ENCODE assay signal across 18 mouse cellular contexts in the genomic region with DNA sequence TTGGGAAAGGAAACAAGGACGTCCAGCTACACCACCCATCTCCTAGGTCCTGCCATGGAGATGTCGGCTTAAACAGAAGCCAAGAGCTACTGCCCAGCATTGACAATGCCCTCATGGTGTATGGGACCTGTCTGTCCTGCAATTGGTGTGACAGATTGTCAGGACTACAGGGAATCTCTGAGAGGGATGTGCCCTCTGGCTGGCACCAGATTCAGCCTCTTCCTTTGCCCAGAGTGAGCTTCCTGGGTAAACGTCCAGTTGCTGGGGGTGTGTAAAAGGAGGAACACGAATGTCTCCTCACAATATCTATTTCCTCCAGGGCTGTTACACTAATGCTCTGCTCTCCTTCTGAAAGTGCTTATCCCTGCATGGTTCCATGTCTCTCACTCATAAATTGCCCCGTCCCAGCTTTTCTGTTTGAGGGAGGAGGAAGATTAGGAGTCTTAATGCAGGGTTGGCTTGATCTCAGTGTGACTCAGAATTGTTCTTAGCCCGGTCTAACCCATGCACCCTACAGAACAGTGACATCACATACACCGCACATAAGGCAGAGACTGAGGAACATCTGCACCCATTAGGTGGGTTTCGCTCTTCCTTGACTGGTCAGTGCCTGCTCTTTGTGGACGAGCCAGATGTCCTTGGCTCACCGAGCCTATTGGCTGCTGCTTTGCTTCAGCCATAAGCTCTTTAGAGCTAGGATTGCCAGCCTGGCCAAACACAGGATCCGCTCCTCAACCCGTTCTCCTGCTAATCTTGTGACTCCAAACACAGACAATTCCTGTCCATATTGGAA.
DNase-seq lines count a peak whose midpoint lies in the region; ATAC-seq and TF ChIP-seq lines count a peak whose summit lies in the region.
"Had no signal": no experiment of that assay in that cellular context is flagged by ENCODE, and none has a peak within 500 bp of the region (broad histone marks: within the 10 kb centered on the region; RNA-seq: fewer than 3 reads in every experiment).

No protein-coding gene starts in this region.

- no peak overlapping the region for H3K9ac ChIP-seq in forebrain, embryonic 13.5 days
- H3K9ac ChIP-seq in forebrain, embryonic 12.5 days = no peak overlapping the region
- H3K9ac ChIP-seq in intestine, embryonic 14.5 days (ENCODE audit: low read length) = no peak overlapping the region
- H3K9ac ChIP-seq in intestine, embryonic 15.5 days = no peak overlapping the region
- no peak overlapping the region for H3K9ac ChIP-seq in stomach, postnatal 0 days (ENCODE audit: low read length)
- H3K9ac ChIP-seq: embryonic facial prominence, embryonic 12.5 days; hindbrain, embryonic 14.5 days; midbrain, embryonic 15.5 days had no signal

- H3K36me3 ChIP-seq in forebrain, embryonic 13.5 days (ENCODE audit: poor library complexity, severe bottlenecking) = no peaks in the 10 kb centered on the region
- no peaks in the 10 kb centered on the region for H3K36me3 ChIP-seq in forebrain, embryonic 12.5 days (replicated peaks)
- H3K36me3 ChIP-seq in intestine, embryonic 14.5 days (ENCODE audit: control insufficient read depth, insufficient read depth, low read length) = no peaks in the 10 kb centered on the region
- H3K36me3 ChIP-seq in intestine, embryonic 15.5 days = no peaks in the 10 kb centered on the region
- H3K36me3 ChIP-seq in stomach, postnatal 0 days (ENCODE audit: control insufficient read depth, insufficient read depth, low read length) = no peaks in the 10 kb centered on the region
- H3K36me3 ChIP-seq: embryonic facial prominence, embryonic 12.5 days; midbrain, embryonic 15.5 days had no signal

- H3K4me3 ChIP-seq in forebrain, embryonic 13.5 days = no peak overlapping the region
- no peak overlapping the region for H3K4me3 ChIP-seq in forebrain, embryonic 12.5 days (replicated peaks)
- H3K4me3 ChIP-seq in intestine, embryonic 14.5 days (ENCODE audit: low read depth, low read length) = no peak overlapping the region
- no peak overlapping the region for H3K4me3 ChIP-seq in intestine, embryonic 15.5 days (replicated peaks)
- H3K4me3 ChIP-seq in stomach, postnatal 0 days (ENCODE audit: low read depth, low read length) = no peak overlapping the region
- H3K4me3 ChIP-seq: embryonic facial prominence, embryonic 12.5 days; heart, adult 2 months; midbrain, embryonic 15.5 days had no signal

- H3K4me1 ChIP-seq in forebrain, embryonic 13.5 days = no peaks in the 10 kb centered on the region
- no peaks in the 10 kb centered on the region for H3K4me1 ChIP-seq in forebrain, embryonic 12.5 days
- H3K4me1 ChIP-seq in intestine, embryonic 14.5 days (replicated peaks; ENCODE audit: control insufficient read depth, insufficient read depth, low read length) = no peaks in the 10 kb centered on the region
- H3K4me1 ChIP-seq in intestine, embryonic 15.5 days (replicated peaks) = no peaks in the 10 kb centered on the region; the same call in 1 of the 2 replicates
- H3K4me1 ChIP-seq in stomach, postnatal 0 days (replicated peaks; ENCODE audit: control insufficient read depth, insufficient read depth) = 0 out of 2 replicates have a peak, but pooled peaks cover 2% of the 10 kb centered on the region
- H3K4me1 ChIP-seq: midbrain, embryonic 15.5 days had no signal

- TF ChIP-seq CTCF in stomach, postnatal 0 days (IDR thresholded peaks at IDR 0.05; ENCODE audit: low read depth) = no peak

- 85% methylated on average over 12 of the region's 12 CpGs for WGBS in forebrain, embryonic 13.5 days
- WGBS in forebrain, embryonic 12.5 days = 88% methylated on average over 12 of the region's 12 CpGs
- 75% methylated on average over 12 of the region's 12 CpGs for WGBS in intestine, embryonic 14.5 days
- WGBS in intestine, embryonic 15.5 days = 72% methylated on average over 12 of the region's 12 CpGs
- 74% methylated on average over 12 of the region's 12 CpGs for WGBS in stomach, postnatal 0 days

- H3K27ac ChIP-seq in forebrain, embryonic 13.5 days = no peak overlapping the region
- no peak overlapping the region for H3K27ac ChIP-seq in forebrain, embryonic 12.5 days
- H3K27ac ChIP-seq in intestine, embryonic 14.5 days (ENCODE audit: low read depth) = no peak overlapping the region
- H3K27ac ChIP-seq in intestine, embryonic 15.5 days = no peak overlapping the region
- H3K27ac ChIP-seq in stomach, postnatal 0 days (replicated peaks) = no peak overlapping the region
- H3K27ac ChIP-seq: embryonic facial prominence, embryonic 12.5 days; heart, adult 2 months; hindbrain, embryonic 14.5 days; macrophage; midbrain, embryonic 15.5 days had no signal

- peak; percentile 42 for DNase-seq in intestine, embryonic 14.5 days (ENCODE audit: low spot score)
- DNase-seq in testis, postnatal 10 days (ENCODE audit: low spot score) = peak; percentile 21
- no peak for DNase-seq in testis, postnatal 14 days (ENCODE audit: low spot score)
- DNase-seq in stomach, postnatal 0 days (ENCODE audit: low spot score) = peak; percentile 4
- no peak for DNase-seq in lung, postnatal 10 days
- DNase-seq: adrenal gland, adult 2 months; cerebellum, adult 11 months; heart, adult 2 months; kidney, adult 8-10 months; kidney, postnatal 36 days; lung, adult 18-20 months had no signal

- no peak overlapping the region for H3K4me2 ChIP-seq in forebrain, embryonic 13.5 days
- no peak overlapping the region for H3K4me2 ChIP-seq in forebrain, embryonic 12.5 days
- no peak overlapping the region for H3K4me2 ChIP-seq in intestine, embryonic 14.5 days (ENCODE audit: low read length)
- H3K4me2 ChIP-seq in intestine, embryonic 15.5 days (replicated peaks) = no peak overlapping the region
- H3K4me2 ChIP-seq in stomach, postnatal 0 days (replicated peaks; ENCODE audit: low read depth) = no peak overlapping the region
- H3K4me2 ChIP-seq: embryonic facial prominence, embryonic 12.5 days; hindbrain, embryonic 14.5 days; midbrain, embryonic 15.5 days had no signal

- H3K9me3 ChIP-seq in forebrain, embryonic 13.5 days (replicated peaks) = no peaks in the 10 kb centered on the region
- no peaks in the 10 kb centered on the region for H3K9me3 ChIP-seq in forebrain, embryonic 12.5 days
- H3K9me3 ChIP-seq in intestine, embryonic 14.5 days (ENCODE audit: control insufficient read depth, low read length) = no peaks in the 10 kb centered on the region
- no peaks in the 10 kb centered on the region for H3K9me3 ChIP-seq in intestine, embryonic 15.5 days
- 0 out of 2 replicates have a peak, but pooled peaks cover 2% of the 10 kb centered on the region for H3K9me3 ChIP-seq in stomach, postnatal 0 days (ENCODE audit: control insufficient read depth, low read length)
- H3K9me3 ChIP-seq: embryonic facial prominence, embryonic 12.5 days; midbrain, embryonic 15.5 days had no signal

- no peak for TF ChIP-seq EP300 in stomach, postnatal 0 days (optimal IDR thresholded peaks at IDR 0.05)

- peak; percentile 57; the same call in 1 of the 2 replicates for ATAC-seq in forebrain, embryonic 13.5 days
- no peak for ATAC-seq in forebrain, embryonic 12.5 days (ENCODE audit: low FRiP score)
- ATAC-seq in intestine, embryonic 14.5 days (replicated peaks; ENCODE audit: low FRiP score, low TSS enrichment, low read depth) = no peak
- no peak for ATAC-seq in intestine, embryonic 15.5 days
- ATAC-seq in stomach, postnatal 0 days (ENCODE audit: low FRiP score, low TSS enrichment) = no peak
- ATAC-seq: midbrain, embryonic 15.5 days had no signal

- no peaks in the 10 kb centered on the region for H3K27me3 ChIP-seq in forebrain, embryonic 13.5 days
- H3K27me3 ChIP-seq in forebrain, embryonic 12.5 days = no peaks in the 10 kb centered on the region
- no peaks in the 10 kb centered on the region for H3K27me3 ChIP-seq in intestine, embryonic 14.5 days (replicated peaks; ENCODE audit: control insufficient read depth, insufficient read depth, low read length)
- H3K27me3 ChIP-seq in intestine, embryonic 15.5 days (replicated peaks) = no peaks in the 10 kb centered on the region
- no peaks in the 10 kb centered on the region for H3K27me3 ChIP-seq in stomach, postnatal 0 days (ENCODE audit: control insufficient read depth, insufficient read depth, low read length)
- H3K27me3 ChIP-seq: embryonic facial prominence, embryonic 12.5 days; midbrain, embryonic 15.5 days had no signal

Comparison
In these comparisons a context has a peak if more than half of its experiments do, and no peak if none do; other contexts are left out.
1. DNase-seq: peak in intestine, embryonic 14.5 days (single experiment), testis, postnatal 10 days (single experiment) and stomach, postnatal 0 days (single experiment); none in testis, postnatal 14 days (single experiment) and lung, postnatal 10 days (single experiment).